Mouse (Mus musculus): ENCODE data around the gene Gm6904. TPM values are rescaled to one million over a fixed set of nuclear protein-coding genes. Genes with fewer than 3 reads are reported as not detected.

Gene Gm6904
- polyA plus RNA-seq, 1 experiment from 2014 or later: not detected

GRCm38 (mm10) chr14:59229822-59230221 is 30.2 kb downstream of the Gm6904 start:
- no peak for ATAC-seq
- H3K4me1 ChIP-seq (ENCODE audit: control insufficient read depth, insufficient read depth, low read depth, low read length): no peaks in the 10 kb centered on the region
- no peak overlapping the region for H3K27ac ChIP-seq (ENCODE audit: low read depth, low read length)
- H3K9ac ChIP-seq (ENCODE audit: low read depth, low read length): no peak overlapping the region
- H3K4me2 ChIP-seq (ENCODE audit: low read length): no peak overlapping the region
- 89% methylated on average over 3 of the region's 3 CpGs for WGBS
- H3K4me3 ChIP-seq (ENCODE audit: low read length): no peak overlapping the region
- peaks cover 43% of the 10 kb centered on the region for H3K36me3 ChIP-seq (ENCODE audit: control insufficient read depth, insufficient read depth, low read length)
- H3K9me3 ChIP-seq (ENCODE audit: control insufficient read depth, low read length): no peaks in the 10 kb centered on the region
- H3K27me3 ChIP-seq (replicated peaks; ENCODE audit: control insufficient read depth, insufficient read depth, low read length): no peaks in the 10 kb centered on the region

GRCm38 (mm10) chr14:59226240-59226639 is 33.8 kb downstream of the Gm6904 start:
- WGBS: 96% methylated on average over 11 of the region's 11 CpGs
- Histone ChIP-seq H3K4me3 (ENCODE audit: low read length) (no peak overlapping the region), H3K4me2 (ENCODE audit: low read length) (no peak overlapping the region), H3K36me3 (ENCODE audit: control insufficient read depth, insufficient read depth, low read length) (peaks cover 37% of the 10 kb centered on the region), H3K27ac (ENCODE audit: low read depth, low read length) (no peak overlapping the region), H3K9me3 (ENCODE audit: control insufficient read depth, low read length) (no peaks in the 10 kb centered on the region), H3K27me3 (replicated peaks; ENCODE audit: control insufficient read depth, insufficient read depth, low read length) (no peaks in the 10 kb centered on the region), H3K4me1 (ENCODE audit: control insufficient read depth, insufficient read depth, low read depth, low read length) (no peaks in the 10 kb centered on the region), H3K9ac (ENCODE audit: low read depth, low read length) (no peak overlapping the region)
- no peak for ATAC-seq

DNA sequence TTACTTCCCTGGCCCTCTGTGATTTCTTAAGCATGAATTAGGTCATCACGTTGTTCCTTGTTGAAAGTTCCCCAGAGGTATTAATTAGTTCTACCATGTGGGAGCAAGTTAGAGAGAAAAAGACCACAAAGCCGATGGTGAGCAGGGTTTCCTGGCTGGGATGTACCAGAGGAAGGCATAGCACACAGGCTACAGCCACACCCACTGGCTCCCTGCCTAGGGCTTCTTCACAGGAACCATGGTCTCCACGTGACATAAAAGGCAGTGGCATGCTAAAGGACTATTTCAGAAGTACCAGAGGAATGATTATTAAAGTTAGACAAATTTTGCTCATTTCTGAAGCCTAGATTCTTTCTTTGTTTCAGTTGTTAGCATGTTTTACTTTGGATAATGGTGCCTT is 40.8 kb downstream of the Gm6904 start:
- Histone ChIP-seq H3K36me3 (ENCODE audit: control insufficient read depth, insufficient read depth, low read length) (peaks cover 32% of the 10 kb centered on the region), H3K27me3 (replicated peaks; ENCODE audit: control insufficient read depth, insufficient read depth, low read length) (no peaks in the 10 kb centered on the region), H3K9ac (ENCODE audit: low read depth, low read length) (no peak overlapping the region), H3K4me3 (ENCODE audit: low read length) (no peak overlapping the region), H3K9me3 (ENCODE audit: control insufficient read depth, low read length) (no peaks in the 10 kb centered on the region), H3K4me1 (ENCODE audit: control insufficient read depth, insufficient read depth, low read depth, low read length) (no peaks in the 10 kb centered on the region), H3K27ac (ENCODE audit: low read depth, low read length) (no peak overlapping the region), H3K4me2 (ENCODE audit: low read length) (no peak overlapping the region)
- 78% methylated on average over 3 of the region's 3 CpGs for WGBS
- no peak for ATAC-seq

DNA sequence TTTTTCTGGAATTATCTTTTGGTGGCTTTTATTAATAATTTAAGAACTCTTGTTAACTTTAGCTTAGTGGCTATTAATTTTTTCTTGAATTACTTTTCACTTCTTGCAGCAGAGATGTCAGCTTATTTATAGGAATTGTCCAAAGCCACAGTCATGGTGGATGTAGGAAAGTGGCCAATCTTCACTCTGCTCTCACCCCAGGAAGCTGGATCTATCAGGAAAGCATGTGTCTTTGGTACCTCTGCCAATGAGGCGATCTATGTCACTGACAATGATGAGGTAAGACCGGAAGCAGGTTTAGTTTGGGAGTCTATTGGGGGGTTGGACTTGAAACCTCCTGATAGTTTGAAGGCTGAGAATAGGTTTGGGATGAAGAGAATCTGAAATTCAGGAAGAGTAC is 50.2 kb downstream of the Gm6904 start:
- Histone ChIP-seq H3K27ac (ENCODE audit: low read depth, low read length) (no peak overlapping the region), H3K4me2 (ENCODE audit: low read length) (no peak overlapping the region), H3K9ac (ENCODE audit: low read depth, low read length) (no peak overlapping the region), H3K27me3 (replicated peaks; ENCODE audit: control insufficient read depth, insufficient read depth, low read length) (no peaks in the 10 kb centered on the region), H3K4me1 (ENCODE audit: control insufficient read depth, insufficient read depth, low read depth, low read length) (peaks cover 13% of the 10 kb centered on the region), H3K4me3 (ENCODE audit: low read length) (no peak overlapping the region), H3K36me3 (ENCODE audit: control insufficient read depth, insufficient read depth, low read length) (no peaks in the 10 kb centered on the region), H3K9me3 (ENCODE audit: control insufficient read depth, low read length) (no peaks in the 10 kb centered on the region)
- 90% methylated on average over 2 of the region's 2 CpGs for WGBS
- no peak for ATAC-seq

- H3K36me3 ChIP-seq (ENCODE audit: control insufficient read depth, insufficient read depth, low read length): no peaks in the 10 kb centered on the region
- no peak overlapping the region for H3K4me3 ChIP-seq (ENCODE audit: low read length)
- H3K9ac ChIP-seq (ENCODE audit: low read depth, low read length): no peak overlapping the region
- H3K9me3 ChIP-seq (ENCODE audit: control insufficient read depth, low read length): no peaks in the 10 kb centered on the region
- ATAC-seq: no peak
- WGBS: 91% methylated on average over 7 of the region's 7 CpGs
- no peaks in the 10 kb centered on the region for H3K27me3 ChIP-seq (replicated peaks; ENCODE audit: control insufficient read depth, insufficient read depth, low read length)
- no peak overlapping the region for H3K4me2 ChIP-seq (ENCODE audit: low read length)
- peaks cover 22% of the 10 kb centered on the region for H3K4me1 ChIP-seq (ENCODE audit: control insufficient read depth, insufficient read depth, low read depth, low read length)
- H3K27ac ChIP-seq (ENCODE audit: low read depth, low read length): no peak overlapping the region
Measured at GRCm38 (mm10) chr14:59209003-59209402, 51.0 kb downstream of the Gm6904 start.

DNA sequence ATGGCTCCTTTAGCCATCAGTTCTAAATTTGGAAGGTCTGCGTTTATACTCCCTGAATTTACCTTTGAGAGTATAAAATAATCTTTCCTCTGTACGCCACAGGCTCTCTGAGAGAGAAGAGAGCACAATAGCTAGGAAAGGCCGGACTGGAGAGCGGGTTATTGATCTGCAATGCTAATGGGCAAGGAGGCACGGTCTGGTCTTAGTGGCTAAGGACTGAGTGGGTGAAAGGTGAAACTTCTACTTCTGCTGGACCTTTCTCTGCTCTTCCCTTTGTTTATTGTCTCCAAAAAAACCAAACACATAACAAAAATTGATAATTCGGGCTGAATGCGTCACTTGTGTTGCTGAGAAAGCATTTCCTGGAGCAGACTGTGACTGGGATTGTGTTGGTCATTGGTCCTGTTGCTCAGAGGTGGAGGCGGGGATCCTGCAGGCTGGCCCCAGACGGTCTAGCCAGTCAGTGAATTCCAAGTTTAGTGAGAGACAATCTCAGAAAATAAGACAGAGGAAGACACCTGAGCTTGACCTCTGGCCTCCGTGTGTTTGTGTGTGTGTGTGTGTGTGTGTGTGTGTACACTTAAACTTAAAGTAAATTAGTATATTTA is 53.9 kb downstream of the Gm6904 start:
- no peaks in the 10 kb centered on the region for H3K9me3 ChIP-seq (ENCODE audit: control insufficient read depth, low read length)
- no peaks in the 10 kb centered on the region for H3K36me3 ChIP-seq (ENCODE audit: control insufficient read depth, insufficient read depth, low read length)
- no peak overlapping the region for H3K4me2 ChIP-seq (ENCODE audit: low read length)
- no peaks in the 10 kb centered on the region for H3K27me3 ChIP-seq (replicated peaks; ENCODE audit: control insufficient read depth, insufficient read depth, low read length)
- no peak overlapping the region for H3K4me3 ChIP-seq (ENCODE audit: low read length)
- peaks cover 34% of the 10 kb centered on the region for H3K4me1 ChIP-seq (ENCODE audit: control insufficient read depth, insufficient read depth, low read depth, low read length)
- 32% methylated on average over 10 of the region's 10 CpGs for WGBS
- H3K9ac ChIP-seq (ENCODE audit: low read depth, low read length): no peak overlapping the region; the same call in 1 of the 2 replicates
- no peak overlapping the region for H3K27ac ChIP-seq (ENCODE audit: low read depth, low read length)
- no peak for ATAC-seq

DNA sequence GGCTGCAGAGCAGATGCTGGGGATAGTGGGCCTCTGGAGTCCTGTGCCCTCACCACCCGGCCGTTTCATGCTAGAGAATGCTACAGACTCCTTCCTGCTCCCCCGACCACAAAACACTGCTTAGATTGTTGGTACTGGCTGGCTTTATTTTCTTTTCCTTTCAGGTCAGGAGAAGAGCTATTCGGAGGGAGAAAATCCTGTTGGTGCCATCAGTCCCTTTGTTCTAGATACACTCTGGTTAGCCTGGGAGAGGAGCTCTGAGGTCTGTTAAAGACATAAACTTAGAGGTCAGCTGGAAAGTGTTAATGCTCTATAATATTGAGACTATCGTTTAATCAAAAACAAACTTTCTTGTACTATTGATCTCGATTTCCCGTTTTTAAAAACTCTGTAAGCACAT is 54.6 kb downstream of the Gm6904 start:
- H3K9ac ChIP-seq (ENCODE audit: low read depth, low read length): peak overlapping the region; percentile 42; the same call in 1 of the 2 replicates
- H3K27me3 ChIP-seq (replicated peaks; ENCODE audit: control insufficient read depth, insufficient read depth, low read length): no peaks in the 10 kb centered on the region
- no peaks in the 10 kb centered on the region for H3K36me3 ChIP-seq (ENCODE audit: control insufficient read depth, insufficient read depth, low read length)
- H3K4me1 ChIP-seq (ENCODE audit: control insufficient read depth, insufficient read depth, low read depth, low read length): peaks cover 34% of the 10 kb centered on the region
- H3K4me2 ChIP-seq (ENCODE audit: low read length): no peak overlapping the region
- H3K9me3 ChIP-seq (ENCODE audit: control insufficient read depth, low read length): no peaks in the 10 kb centered on the region
- ATAC-seq: no peak
- WGBS: 32% methylated on average over 7 of the region's 7 CpGs
- no peak overlapping the region for H3K27ac ChIP-seq (ENCODE audit: low read depth, low read length)
- H3K4me3 ChIP-seq (ENCODE audit: low read length): no peak overlapping the region

DNA sequence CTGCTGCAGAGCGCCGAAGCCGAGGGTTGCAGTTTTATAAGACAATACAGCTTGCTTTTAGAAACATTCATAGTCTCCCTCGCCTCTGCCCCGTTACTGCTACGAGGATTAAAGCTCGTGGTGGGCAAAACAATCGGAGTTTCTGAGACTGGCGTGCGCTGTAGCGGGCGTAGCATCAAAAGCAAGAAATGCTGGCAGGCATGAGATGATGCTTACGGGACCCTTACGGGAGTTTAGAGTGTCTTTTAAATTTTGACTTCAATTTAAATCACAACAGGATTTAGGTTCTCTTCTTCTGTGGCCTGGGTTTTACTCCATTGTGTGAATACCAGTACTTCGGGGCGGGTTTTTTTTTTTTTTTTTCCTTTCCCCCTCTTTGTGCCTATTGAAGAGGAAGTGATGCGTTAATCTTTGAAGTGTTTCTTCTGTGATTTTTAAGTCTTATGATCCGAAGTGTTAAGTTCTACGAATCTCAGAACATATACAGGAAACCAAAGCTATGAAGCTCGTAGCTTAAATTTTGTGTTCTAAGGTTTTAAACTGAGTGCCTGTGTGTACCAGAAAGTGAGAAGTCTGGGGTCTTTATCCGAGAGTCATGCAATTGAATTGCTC is 58.3 kb downstream of the Gm6904 start:
- H3K27me3 ChIP-seq (replicated peaks; ENCODE audit: control insufficient read depth, insufficient read depth, low read length): no peaks in the 10 kb centered on the region
- no peaks in the 10 kb centered on the region for H3K36me3 ChIP-seq (ENCODE audit: control insufficient read depth, insufficient read depth, low read length)
- H3K9me3 ChIP-seq (ENCODE audit: control insufficient read depth, low read length): no peaks in the 10 kb centered on the region
- H3K4me1 ChIP-seq (ENCODE audit: control insufficient read depth, insufficient read depth, low read depth, low read length): peaks cover 34% of the 10 kb centered on the region
- peak overlapping the region; percentile 98 for H3K27ac ChIP-seq (ENCODE audit: low read depth, low read length)
- H3K9ac ChIP-seq (ENCODE audit: low read depth, low read length): peak overlapping the region; percentile 97
- H3K4me3 ChIP-seq (ENCODE audit: low read length): peak overlapping the region; percentile 84
- H3K4me2 ChIP-seq (ENCODE audit: low read length): peak overlapping the region; percentile 97
- WGBS: under 1% methylated on average over 21 of the region's 21 CpGs
- no peak for ATAC-seq

DNA sequence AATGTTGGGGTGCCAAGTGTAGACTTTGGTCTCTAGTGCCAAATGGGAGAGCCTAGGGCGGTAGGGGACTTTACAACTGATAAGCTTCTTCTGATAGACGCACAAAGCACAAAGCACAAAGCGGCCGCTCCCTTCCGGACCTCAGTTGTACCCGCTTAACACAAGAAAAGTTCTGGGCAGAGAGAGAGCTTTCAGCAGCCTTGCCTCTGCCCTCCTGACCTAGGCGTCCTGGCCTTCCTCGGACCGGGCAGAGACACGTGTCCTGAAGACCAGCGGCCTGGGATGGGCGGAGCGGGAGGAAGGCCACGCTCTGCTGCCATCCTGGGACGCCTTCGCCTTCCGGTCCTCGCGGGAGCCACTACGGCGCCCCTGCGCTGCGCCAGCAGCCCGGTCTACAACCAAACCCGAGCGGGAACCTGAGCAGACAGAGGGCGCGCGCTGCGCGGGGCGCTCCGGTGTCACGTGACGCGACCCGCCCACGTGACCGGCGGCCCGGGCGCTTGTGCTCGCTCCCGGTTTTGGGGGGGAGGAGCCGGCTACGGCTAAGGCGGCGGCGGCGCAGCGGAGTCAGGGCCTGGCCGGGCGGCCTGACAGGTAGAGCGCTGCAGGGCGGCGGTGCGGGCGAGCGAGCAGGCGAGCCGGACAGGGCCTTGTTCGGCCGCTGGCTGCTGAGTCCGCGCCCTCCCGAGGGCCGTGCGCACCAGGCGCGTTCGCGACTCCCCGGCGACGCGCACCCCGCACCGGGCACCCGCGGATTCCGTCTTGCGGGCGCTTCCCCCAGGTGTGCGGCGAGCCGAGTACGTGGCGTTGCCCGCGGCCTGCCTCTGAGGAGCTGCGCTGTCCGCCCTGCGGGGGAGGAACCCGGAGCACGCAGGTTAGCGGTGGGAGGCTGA is 59.1 kb downstream of the Gm6904 start, which contains the start of gene Rcbtb1:
Gene Rcbtb1, plus strand, starts transcription at position 499 of the 893 bp plus-strand sequence.
- H3K27ac ChIP-seq (ENCODE audit: low read depth, low read length): peak within 1 kb of the TSS; percentile 98
- H3K27me3 ChIP-seq (replicated peaks; ENCODE audit: control insufficient read depth, insufficient read depth, low read length): no peaks in the 10 kb centered on the region
- peak within 1 kb of the TSS; percentile 97 for H3K9ac ChIP-seq (ENCODE audit: low read depth, low read length)
- no peaks in the 10 kb centered on the region for H3K36me3 ChIP-seq (ENCODE audit: control insufficient read depth, insufficient read depth, low read length)
- H3K4me1 ChIP-seq (ENCODE audit: control insufficient read depth, insufficient read depth, low read depth, low read length): peaks cover 31% of the 10 kb centered on the region
- under 1% methylated on average over 77 of the region's 96 CpGs for WGBS
- peak within 1 kb of the TSS; percentile 97 for H3K4me2 ChIP-seq (ENCODE audit: low read length)
- peak; percentile 95 for ATAC-seq
- H3K9me3 ChIP-seq (ENCODE audit: control insufficient read depth, low read length): no peaks in the 10 kb centered on the region
- H3K4me3 ChIP-seq (ENCODE audit: low read length): peak within 1 kb of the TSS; percentile 84

Data from hindbrain, embryonic 16.5 days (tissue).